Mouse (Mus musculus) myocyte (in vitro differentiated cells): ENCODE measurements around the gene Sucla2.

Experiments used
- MAX ChIP-seq: IDR thresholded peaks from one replicate; pipeline ENCODE4 v1.6.1; 2011; ENCODE audit warnings: low read depth, mild to moderate bottlenecking, control low read depth
- SRF ChIP-seq: IDR thresholded peaks from one replicate; pipeline ENCODE4 v1.6.1; 2011; ENCODE audit warnings: low read depth; ENCODE audit not compliant: control insufficient read depth, insufficient read length
- TCF3 ChIP-seq: IDR thresholded peaks from one replicate; pipeline ENCODE4 v1.6.1; 2011; ENCODE audit warnings: low read depth, control low read depth; ENCODE audit not compliant: insufficient read length
- USF1 ChIP-seq: IDR thresholded peaks from one replicate; pipeline ENCODE4 v1.6.1; 2011; ENCODE audit warnings: low read depth, mild to moderate bottlenecking, control low read depth, moderate library complexity

- TF ChIP-seq TCF3 (no peak), USF1 (no peak), MAX (no peak), SRF (no peak)
Observed at GRCm38 (mm10) chr14:73588080-73588479, 63.0 kb downstream of the Sucla2 start.
